Mouse (Mus musculus): ENCODE results near the gene Ppp1r13b.

DNA sequence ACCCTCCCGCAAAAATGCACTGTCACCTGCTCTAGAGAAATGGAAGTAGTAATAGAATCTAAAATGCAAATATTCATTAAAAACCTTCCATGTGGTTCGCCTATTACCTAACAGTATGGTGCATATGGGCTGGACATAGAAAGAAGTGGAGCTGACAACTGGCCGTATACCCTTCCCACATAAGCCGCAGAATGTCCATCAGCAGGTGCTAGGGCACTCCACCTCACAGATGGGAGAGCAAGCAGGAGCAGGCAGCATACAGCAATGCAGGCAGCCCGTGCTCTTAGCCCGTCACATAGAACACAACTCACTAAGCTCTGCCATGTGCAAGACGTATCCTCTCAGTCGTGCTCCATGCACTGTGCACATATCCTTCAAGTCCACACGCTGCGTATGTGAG is 61.1 kb downstream of the Ppp1r13b start:
- TF ChIP-seq EP300 (IDR thresholded peaks at IDR 0.05; ENCODE audit: low read depth) (no peak), CTCF (IDR thresholded peaks at IDR 0.05; ENCODE audit: low read depth) (no peak)
